Mouse (Mus musculus) ovary, postnatal 14 days (tissue): ENCODE data around the gene Hook2.

Source experiments
- DNase-seq: peaks from one replicate; pipeline ENCODE4 v3.0.0; 2022; ENCODE audit warnings: low spot score

The Hook2 gene

GRCm38 (mm10) chr8:85032622-85033311 is 42.4 kb downstream of the Hook2 start:
- DNase-seq, result no peak

GRCm38 (mm10) chr8:85033867-85034266 is 43.5 kb downstream of the Hook2 start:
- DNase-seq, result no peak

GRCm38 (mm10) chr8:85034764-85035163 is 44.4 kb downstream of the Hook2 start:
- peak; percentile 53 for DNase-seq

DNA sequence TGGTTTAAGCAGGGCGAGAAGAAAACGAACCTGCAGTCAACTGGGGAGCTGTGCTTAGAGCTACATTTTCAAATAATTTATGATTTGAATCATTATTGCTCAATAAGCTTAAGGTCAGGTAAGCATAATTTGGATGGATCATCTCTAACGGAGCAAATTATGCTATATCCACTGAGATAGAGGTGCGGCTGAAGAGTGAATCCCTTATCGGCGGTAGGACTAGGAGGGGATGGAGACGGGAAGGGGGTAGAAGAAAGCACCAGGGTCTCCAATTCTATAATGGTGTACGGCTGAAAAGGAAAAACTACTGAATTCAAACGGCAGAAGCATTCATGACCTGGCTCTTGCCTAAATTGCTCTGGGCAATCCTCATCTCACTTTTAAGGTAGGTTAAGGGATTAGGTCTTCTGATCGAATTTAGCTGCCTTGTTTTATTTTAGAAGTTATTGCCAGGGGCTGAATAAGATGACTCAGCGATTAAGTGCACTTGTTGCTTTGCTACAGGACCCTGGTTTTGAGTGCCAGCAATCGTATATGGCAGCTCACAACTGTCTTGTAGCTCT is 44.8 kb downstream of the Hook2 start:
- DNase-seq, result no peak

DNA sequence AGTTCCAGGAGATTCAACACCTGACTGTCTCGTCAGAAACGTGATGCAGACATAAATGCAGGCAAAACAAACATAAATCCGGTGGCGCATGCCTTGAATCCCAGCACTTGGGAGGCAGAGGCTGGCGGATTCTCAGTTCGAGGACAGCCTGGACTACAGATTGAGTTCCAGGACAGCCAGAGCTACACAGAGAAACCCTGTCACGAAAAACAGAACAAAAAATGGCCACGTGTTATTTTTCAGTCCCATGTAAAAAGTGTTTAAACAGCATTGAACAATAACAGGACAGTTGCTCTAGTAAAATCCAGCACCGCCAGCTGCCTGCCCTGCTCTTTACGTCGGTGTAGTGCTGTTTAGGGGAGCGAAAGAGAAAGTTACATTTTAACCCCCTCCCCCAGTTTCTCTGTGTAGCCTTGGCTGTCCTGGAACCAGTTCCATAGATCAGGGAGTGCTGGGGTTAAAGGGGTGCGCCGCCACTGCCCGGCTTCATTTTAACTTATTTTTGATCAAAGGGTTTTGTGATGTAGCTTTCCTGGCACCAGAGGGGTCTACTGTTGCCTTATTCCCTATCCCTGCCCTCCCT is 45.4 kb downstream of the Hook2 start:
- DNase-seq, result no peak

DNA sequence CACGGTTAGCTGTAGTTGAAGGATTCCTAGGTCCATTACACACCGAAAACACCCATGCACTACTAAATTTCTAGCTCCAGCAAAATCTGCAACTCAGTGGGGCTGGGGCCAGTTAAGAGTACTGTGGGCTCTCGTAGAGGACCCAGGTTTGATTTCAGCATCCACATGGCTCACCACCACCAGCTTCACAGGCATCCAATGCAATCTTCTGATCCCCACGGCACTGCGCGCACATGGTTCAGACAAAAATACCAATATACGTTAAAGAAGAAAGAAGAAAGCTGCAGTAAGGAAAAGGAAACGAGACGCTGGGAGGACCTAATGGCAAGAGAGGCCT is 45.9 kb downstream of the Hook2 start:
- no peak for DNase-seq

DNA sequence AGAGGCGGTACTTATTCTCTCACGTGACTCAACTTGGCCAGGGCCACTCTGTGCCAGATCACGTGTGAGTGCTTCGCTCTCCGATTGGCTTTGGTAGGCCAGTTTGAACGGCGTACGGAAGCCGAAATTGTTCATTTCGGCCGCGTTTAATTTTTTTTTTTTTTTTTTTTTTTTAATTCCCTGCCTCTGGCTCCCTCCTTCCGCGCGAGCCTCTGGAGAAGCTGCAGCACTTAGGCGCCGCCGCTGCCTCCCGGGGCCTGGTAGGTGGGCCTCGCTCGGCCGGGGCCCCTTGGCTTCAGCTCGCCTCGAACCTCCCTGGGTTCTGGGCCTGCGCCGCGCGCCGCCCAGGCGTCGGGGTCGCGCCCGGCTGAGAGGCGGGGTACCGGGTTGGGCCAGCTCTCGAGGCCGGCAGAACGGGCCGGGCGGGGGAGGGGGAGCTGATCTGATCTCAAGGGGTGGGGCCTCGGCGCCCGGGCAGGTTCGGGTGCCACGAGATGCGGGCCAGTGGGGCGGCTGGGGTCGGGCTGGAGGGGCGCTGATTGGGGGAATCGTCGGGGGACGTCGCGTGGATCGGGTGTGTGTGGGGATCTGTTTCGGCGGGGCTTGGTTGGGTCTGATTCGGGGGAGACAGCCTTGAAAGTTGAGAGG is 46.4 kb downstream of the Hook2 start, which contains the start of gene Tnpo2:
Gene Tnpo2, plus strand, starts transcription at position 198 of the 648 bp plus-strand sequence.
- DNase-seq, result peak; percentile 75

GRCm38 (mm10) chr8:85037366-85037680 is 46.9 kb downstream of the Hook2 start:
- no peak for DNase-seq

- peak; percentile 33 for DNase-seq
Measured at GRCm38 (mm10) chr8:85037681-85038531, 47.5 kb downstream of the Hook2 start.

GRCm38 (mm10) chr8:85043619-85044018 is 53.2 kb downstream of the Hook2 start:
- no peak for DNase-seq
